Mouse (Mus musculus) adrenal gland, adult 2 months (tissue): Measurements from ENCODE around the gene Chst11. TPM values are rescaled to one million over a fixed set of nuclear protein-coding genes. Genes with fewer than 3 reads are reported as not detected.
A peak's percentile ranks its signal among the peaks of the same experiment; 100 is the strongest.

ENCODE experiments used
- DNase-seq: peaks from one replicate; pipeline ENCODE4 v3.0.0; 2021
- polyA plus RNA-seq: library from polyadenylated mRNA; depleted of rRNA; stranded (reverse); fragments of >200 nt; gene quantifications from 2 replicates; pipeline ENCODE4 v1.2.3, GENCODE M21; 2012
- total RNA-seq, 2 experiments: library from RNA; stranded (reverse); gene quantifications; 2 replicates each; pipeline ENCODE4 v1.2.3; 2021

Gene Chst11
- total and polyA plus RNA-seq, 3 experiments = 35.2 to 70.3 (median 40.3) TPM

- DNase-seq = no peak
Measured at GRCm38 (mm10) chr10:83076816-83077215, 91.5 kb downstream of the Chst11 start.

GRCm38 (mm10) chr10:83078723-83079122, 93.4 kb downstream of the Chst11 start:
- DNase-seq = no peak

GRCm38 (mm10) chr10:83079755-83080154, 94.5 kb downstream of the Chst11 start:
- no peak for DNase-seq

- no peak for DNase-seq
Measured at GRCm38 (mm10) chr10:83080275-83080741, 95.0 kb downstream of the Chst11 start.

- no peak for DNase-seq
Measured at GRCm38 (mm10) chr10:83080930-83081329, 95.6 kb downstream of the Chst11 start.

- peak; percentile 68 for DNase-seq
Measured at GRCm38 (mm10) chr10:83083946-83084345, 98.6 kb downstream of the Chst11 start.

GRCm38 (mm10) chr10:83088318-83088717, 103.0 kb downstream of the Chst11 start:
- no peak for DNase-seq

- no peak for DNase-seq
Measured at GRCm38 (mm10) chr10:83088826-83089225, 103.5 kb downstream of the Chst11 start.

GRCm38 (mm10) chr10:83090185-83090584, 104.9 kb downstream of the Chst11 start:
- no peak for DNase-seq

- DNase-seq = peak; percentile 61
Measured at GRCm38 (mm10) chr10:83093705-83094104, 108.4 kb downstream of the Chst11 start.

GRCm38 (mm10) chr10:83094248-83094647, 109.0 kb downstream of the Chst11 start:
- DNase-seq = no peak

GRCm38 (mm10) chr10:83094821-83095725, 109.8 kb downstream of the Chst11 start:
- DNase-seq = no peak

GRCm38 (mm10) chr10:83096257-83096656, 111.0 kb downstream of the Chst11 start:
- no peak for DNase-seq

GRCm38 (mm10) chr10:83098940-83099339, 113.6 kb downstream of the Chst11 start:
- peak; percentile 83 for DNase-seq

GRCm38 (mm10) chr10:83099669-83100068, 114.4 kb downstream of the Chst11 start:
- DNase-seq = peak; percentile 44

GRCm38 (mm10) chr10:83100890-83101289, 115.6 kb downstream of the Chst11 start:
- DNase-seq = no peak

- no peak for DNase-seq
Measured at GRCm38 (mm10) chr10:83101421-83102207, 116.3 kb downstream of the Chst11 start.

- no peak for DNase-seq
Measured at GRCm38 (mm10) chr10:83102745-83103144, 117.4 kb downstream of the Chst11 start.

GRCm38 (mm10) chr10:83104221-83104620, 118.9 kb downstream of the Chst11 start:
- DNase-seq = peak; percentile 85

- no peak for DNase-seq
Measured at GRCm38 (mm10) chr10:83106152-83106746, 121.0 kb downstream of the Chst11 start.

- DNase-seq = peak; percentile 70
Measured at GRCm38 (mm10) chr10:83107385-83107784, 122.1 kb downstream of the Chst11 start.
